Mouse (Mus musculus): ENCODE results near the gene Pknox2. TPM values are rescaled to one million over a fixed set of nuclear protein-coding genes. Genes with fewer than 3 reads are reported as not detected.

Pknox2 gene
- polyA plus RNA-seq, 1 experiment from 2014 or later = 14.5 TPM

DNA sequence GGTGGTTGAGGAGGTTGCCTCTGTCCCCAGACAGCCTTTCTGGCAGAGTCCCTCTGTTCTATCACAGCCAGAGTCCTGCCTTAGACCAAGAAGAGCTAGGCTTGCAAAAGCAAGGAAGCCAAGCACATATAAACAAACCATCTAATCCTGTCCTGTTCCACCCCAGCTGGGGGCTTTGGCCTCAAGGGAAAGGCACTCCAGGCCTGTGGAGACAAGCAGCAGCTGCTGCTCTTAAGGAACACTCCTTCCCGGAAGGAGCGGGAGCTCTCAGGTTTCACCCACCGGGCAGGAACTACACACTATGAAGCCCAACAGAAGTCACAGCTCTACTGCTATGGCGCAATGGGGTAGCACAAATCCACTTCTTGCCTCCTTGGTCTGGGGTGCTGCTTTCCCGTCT, 230.3 kb downstream of the Pknox2 start:
- Histone ChIP-seq H3K36me3 (no peaks in the 10 kb centered on the region), H3K27ac (no peak overlapping the region), H3K4me3 (no peak overlapping the region), H3K9me3 (no peaks in the 10 kb centered on the region), H3K4me2 (replicated peaks) (peak overlapping the region; percentile 36; the same call in 1 of the 2 replicates), H3K9ac (no peak overlapping the region; the same call in 1 of the 2 replicates), H3K27me3 (peaks cover 86% of the 10 kb centered on the region), H3K4me1 (peaks cover 12% of the 10 kb centered on the region)
- peak; percentile 48; the same call in 1 of the 2 replicates for ATAC-seq (ENCODE audit: low FRiP score, low read depth)
- WGBS = 18% methylated on average over 5 of the region's 5 CpGs

DNA sequence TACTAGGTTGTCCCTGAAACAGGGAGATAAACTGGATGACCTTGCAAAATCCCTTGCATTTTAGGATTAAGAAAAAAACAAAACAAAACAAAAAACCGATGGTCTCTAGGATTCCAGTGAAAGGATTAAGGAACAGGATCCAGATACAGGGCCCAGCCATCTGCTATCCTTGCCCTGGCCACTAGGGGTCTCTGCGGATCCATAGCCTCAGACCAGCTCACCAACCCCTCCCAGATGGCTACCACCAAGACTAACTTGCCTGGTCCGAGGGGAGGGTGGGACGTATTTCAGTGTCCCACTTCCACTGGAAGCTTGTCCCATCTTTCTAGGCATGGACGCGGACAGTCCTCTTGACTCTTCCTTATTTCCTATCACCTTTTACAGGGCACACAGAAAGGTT, 230.8 kb downstream of the Pknox2 start:
- H3K27ac ChIP-seq = no peak overlapping the region
- no peak overlapping the region for H3K9ac ChIP-seq
- no peaks in the 10 kb centered on the region for H3K36me3 ChIP-seq
- 5% methylated on average over 6 of the region's 6 CpGs for WGBS
- peak overlapping the region; percentile 36; the same call in 1 of the 2 replicates for H3K4me2 ChIP-seq (replicated peaks)
- peaks cover 12% of the 10 kb centered on the region for H3K4me1 ChIP-seq
- ATAC-seq (ENCODE audit: low FRiP score, low read depth) = 0 out of 2 replicates have a peak, but pooled peaks have one; percentile 61
- no peak overlapping the region for H3K4me3 ChIP-seq
- H3K9me3 ChIP-seq = no peaks in the 10 kb centered on the region
- H3K27me3 ChIP-seq = peaks cover 84% of the 10 kb centered on the region

DNA sequence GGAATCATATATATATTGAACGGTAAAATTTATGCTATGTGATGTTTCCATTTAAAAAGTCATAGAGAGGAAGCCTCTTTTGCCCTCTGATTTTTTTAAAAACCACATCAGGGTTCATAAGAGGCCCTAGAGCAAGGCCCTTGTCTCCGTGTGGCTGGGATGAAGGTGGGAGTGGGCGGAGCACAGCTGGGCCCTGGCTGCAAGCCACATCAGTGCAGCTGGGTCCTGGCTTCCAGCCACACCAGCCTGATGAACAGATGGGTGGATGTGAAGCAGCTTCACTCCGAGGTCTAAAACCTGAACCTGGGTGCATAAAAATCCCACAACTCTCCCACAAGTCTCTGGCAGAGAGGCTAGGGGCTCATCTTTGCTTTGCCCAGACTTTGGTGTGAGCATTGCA, 241.8 kb downstream of the Pknox2 start:
- H3K27ac ChIP-seq = no peak overlapping the region
- H3K9me3 ChIP-seq = no peaks in the 10 kb centered on the region
- WGBS = 39% methylated on average over 4 of the region's 4 CpGs
- peaks cover 9% of the 10 kb centered on the region; the same call in 1 of the 2 replicates for H3K4me1 ChIP-seq
- H3K9ac ChIP-seq = no peak overlapping the region
- peaks cover 3% of the 10 kb centered on the region; the same call in 1 of the 2 replicates for H3K36me3 ChIP-seq
- H3K27me3 ChIP-seq = peaks cover 7% of the 10 kb centered on the region; the same call in 1 of the 2 replicates
- H3K4me2 ChIP-seq (replicated peaks) = no peak overlapping the region
- ATAC-seq (ENCODE audit: low FRiP score, low read depth) = no peak
- H3K4me3 ChIP-seq = no peak overlapping the region

DNA sequence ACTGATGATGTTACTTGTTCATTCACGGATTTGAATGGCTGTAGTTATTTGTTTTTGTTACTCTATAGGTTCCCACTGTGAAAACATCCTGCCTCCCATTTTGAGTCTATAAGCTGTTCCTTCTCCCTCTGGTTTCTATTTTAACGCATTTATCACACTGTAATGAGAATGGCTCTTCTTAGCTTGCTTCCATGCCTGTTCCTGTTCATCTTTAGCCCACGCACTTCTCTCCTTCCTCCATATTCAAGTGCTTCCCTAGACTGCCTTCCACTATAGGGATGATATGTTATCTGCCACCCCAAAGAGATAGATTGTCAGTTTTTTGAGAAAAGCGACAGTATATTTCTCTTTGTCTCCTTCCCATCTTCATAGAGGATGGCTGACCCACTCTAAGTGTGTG, 246.7 kb downstream of the Pknox2 start:
- no peak for ATAC-seq (ENCODE audit: low FRiP score, low read depth)
- Histone ChIP-seq H3K27me3 (no peaks in the 10 kb centered on the region; the same call in 1 of the 2 replicates), H3K4me2 (replicated peaks) (no peak overlapping the region), H3K4me3 (no peak overlapping the region), H3K9me3 (no peaks in the 10 kb centered on the region), H3K36me3 (peaks cover 3% of the 10 kb centered on the region; the same call in 1 of the 2 replicates), H3K4me1 (peaks cover 2% of the 10 kb centered on the region; the same call in 1 of the 2 replicates), H3K9ac (no peak overlapping the region), H3K27ac (no peak overlapping the region)
- 84% methylated on average over 4 of the region's 4 CpGs for WGBS

DNA sequence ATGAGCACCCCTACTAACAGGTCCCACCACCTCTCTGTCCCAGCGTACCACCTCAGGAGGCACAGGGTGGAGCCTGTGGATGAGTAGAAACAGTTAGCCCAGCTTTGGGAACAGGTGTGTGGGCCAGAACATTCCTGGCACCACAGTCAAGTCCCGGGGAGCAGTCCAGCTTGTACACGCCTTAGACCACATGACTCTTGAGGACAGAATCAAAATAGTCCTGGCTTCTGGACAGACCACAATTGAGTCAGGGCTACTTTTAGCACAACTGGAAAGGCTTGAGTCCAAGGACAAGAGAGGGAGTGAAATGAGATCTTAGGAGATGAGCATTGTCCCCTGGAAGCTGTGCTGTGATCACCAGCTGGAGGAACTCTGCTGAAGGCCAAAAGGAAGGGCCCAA, 248.6 kb downstream of the Pknox2 start:
- Histone ChIP-seq H3K9me3 (no peaks in the 10 kb centered on the region), H3K4me2 (replicated peaks) (no peak overlapping the region), H3K27me3 (no peaks in the 10 kb centered on the region; the same call in 1 of the 2 replicates), H3K4me3 (no peak overlapping the region), H3K4me1 (no peaks in the 10 kb centered on the region), H3K9ac (no peak overlapping the region), H3K27ac (no peak overlapping the region), H3K36me3 (peaks cover 3% of the 10 kb centered on the region; the same call in 1 of the 2 replicates)
- ATAC-seq (ENCODE audit: low FRiP score, low read depth) = no peak
- 95% methylated on average over 3 of the region's 3 CpGs for WGBS

DNA sequence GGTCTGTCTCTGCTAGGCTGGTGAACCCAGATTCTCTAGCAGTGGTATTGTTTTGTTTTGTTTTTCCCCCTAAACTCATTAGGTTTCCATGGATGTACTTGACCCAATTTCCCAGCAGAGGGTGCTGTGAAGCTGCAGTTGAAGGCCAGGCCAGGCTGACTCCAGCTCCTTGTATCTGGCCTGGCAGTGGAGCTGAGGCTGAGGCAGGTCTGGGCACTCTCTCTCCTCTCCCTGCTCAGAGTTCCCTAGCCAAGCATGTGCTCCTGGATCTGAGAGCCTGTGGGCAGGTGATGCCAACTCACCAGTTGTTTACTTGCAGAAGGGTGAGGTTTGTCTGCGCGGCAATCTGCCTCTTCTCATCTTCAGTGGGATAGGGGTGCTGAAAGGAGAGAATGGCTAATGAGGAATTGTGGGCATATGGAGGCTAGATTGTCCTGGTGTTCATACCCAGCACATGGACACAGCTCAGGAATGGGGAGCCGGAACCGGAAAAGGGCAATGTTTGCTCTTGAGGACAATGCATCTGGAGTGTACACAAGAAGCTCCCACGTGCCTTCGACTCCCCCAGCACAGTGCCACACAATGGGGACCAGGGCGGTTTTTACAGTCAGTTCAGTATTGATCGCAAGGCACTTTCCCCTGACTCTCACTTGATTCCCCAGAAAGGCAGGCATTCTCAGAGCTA, 252.1 kb downstream of the Pknox2 start:
- no peak overlapping the region for H3K4me2 ChIP-seq (replicated peaks)
- H3K9ac ChIP-seq = no peak overlapping the region
- peaks cover 10% of the 10 kb centered on the region; the same call in 1 of the 2 replicates for H3K36me3 ChIP-seq
- no peak overlapping the region for H3K4me3 ChIP-seq
- no peaks in the 10 kb centered on the region for H3K4me1 ChIP-seq
- no peaks in the 10 kb centered on the region for H3K9me3 ChIP-seq
- no peaks in the 10 kb centered on the region; the same call in 1 of the 2 replicates for H3K27me3 ChIP-seq
- H3K27ac ChIP-seq = no peak overlapping the region
- WGBS = 82% methylated on average over 8 of the region's 8 CpGs
- ATAC-seq (ENCODE audit: low FRiP score, low read depth) = no peak

DNA sequence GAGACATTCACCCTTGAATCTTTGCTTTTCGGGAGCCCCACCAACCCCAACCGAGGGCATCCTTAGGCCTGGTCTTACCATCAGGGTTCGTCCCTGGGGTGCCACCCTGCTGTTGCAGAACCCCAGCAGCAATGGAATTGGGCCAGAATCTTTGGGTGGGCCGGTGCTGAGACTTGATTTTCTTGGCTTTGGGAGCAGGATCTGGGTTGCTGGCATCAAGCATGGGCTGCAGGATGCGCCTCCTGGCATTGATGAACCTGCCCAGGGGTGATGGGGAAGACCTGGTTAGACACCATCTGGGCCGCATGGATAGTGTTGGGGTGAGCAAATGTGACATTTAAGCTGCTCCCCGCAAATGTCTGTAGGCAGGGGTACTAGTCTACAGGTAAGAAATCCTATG, 253.0 kb downstream of the Pknox2 start:
- no peaks in the 10 kb centered on the region for H3K4me1 ChIP-seq
- H3K4me2 ChIP-seq (replicated peaks) = no peak overlapping the region
- WGBS = 80% methylated on average over 7 of the region's 7 CpGs
- H3K4me3 ChIP-seq = no peak overlapping the region
- no peak for ATAC-seq (ENCODE audit: low FRiP score, low read depth)
- no peak overlapping the region for H3K9ac ChIP-seq
- H3K27me3 ChIP-seq = no peaks in the 10 kb centered on the region; the same call in 1 of the 2 replicates
- peaks cover 10% of the 10 kb centered on the region; the same call in 1 of the 2 replicates for H3K36me3 ChIP-seq
- no peak overlapping the region for H3K27ac ChIP-seq
- no peaks in the 10 kb centered on the region for H3K9me3 ChIP-seq

DNA sequence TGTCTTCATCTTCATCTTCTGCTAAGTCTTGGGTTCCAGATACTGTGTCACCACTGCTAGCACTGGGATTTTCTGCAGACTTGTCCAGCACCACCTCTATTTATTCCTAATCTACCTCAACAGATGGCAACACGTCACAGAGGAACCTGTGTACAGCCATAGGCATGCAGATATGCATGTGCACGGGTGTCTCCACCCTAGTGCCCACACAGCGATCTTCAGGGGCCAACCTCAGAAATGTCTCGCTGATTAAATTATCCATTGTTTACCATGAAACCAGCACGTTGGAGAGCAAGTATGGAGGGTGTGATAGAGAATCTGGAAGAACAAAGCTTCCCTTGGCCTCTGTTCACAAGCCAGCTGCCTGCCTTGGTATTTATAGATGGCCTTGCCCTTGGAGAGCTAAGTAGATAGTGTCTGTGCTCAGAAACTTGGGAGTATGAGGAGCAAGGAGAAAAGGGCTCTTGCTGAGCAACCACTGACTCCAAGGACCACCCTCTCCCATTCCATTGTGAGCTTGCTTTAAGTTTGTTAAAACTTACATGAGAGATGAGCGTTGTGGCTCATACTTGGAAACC, 253.7 kb downstream of the Pknox2 start:
- Histone ChIP-seq H3K27me3 (no peaks in the 10 kb centered on the region; the same call in 1 of the 2 replicates), H3K4me1 (no peaks in the 10 kb centered on the region)
- ATAC-seq (ENCODE audit: low FRiP score, low read depth) = no peak

DNA sequence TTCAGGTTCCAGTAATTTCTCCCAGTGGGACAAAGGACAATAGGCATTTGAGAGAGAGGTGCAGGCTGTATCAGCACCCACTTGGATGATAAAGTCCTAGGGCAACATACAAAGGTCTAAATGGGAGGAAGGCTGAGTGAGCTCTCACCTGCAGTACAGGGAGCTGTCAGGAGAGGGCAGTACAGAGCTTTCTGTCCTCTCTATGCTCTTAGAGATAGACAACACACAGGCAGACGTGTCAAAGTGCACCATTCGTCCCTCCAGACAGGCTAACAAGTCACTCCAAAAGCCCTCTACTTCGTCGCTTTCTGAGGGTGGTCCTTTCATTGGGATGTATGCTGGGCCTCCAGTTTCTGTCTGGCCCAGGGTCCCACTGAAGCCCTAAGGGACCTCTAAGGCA, 256.7 kb downstream of the Pknox2 start:
- Histone ChIP-seq H3K4me1 (no peaks in the 10 kb centered on the region), H3K27me3 (no peaks in the 10 kb centered on the region), H3K9ac (no peak overlapping the region), H3K27ac (no peak overlapping the region), H3K4me3 (no peak overlapping the region), H3K36me3 (peaks cover 10% of the 10 kb centered on the region; the same call in 1 of the 2 replicates), H3K4me2 (replicated peaks) (no peak overlapping the region), H3K9me3 (no peaks in the 10 kb centered on the region)
- 0 out of 2 replicates have a peak, but pooled peaks have one; percentile 16 for ATAC-seq (ENCODE audit: low FRiP score, low read depth)
- WGBS = 41% methylated on average over 4 of the region's 4 CpGs

More for the DNA sequence above, 253.7 kb downstream of the Pknox2 start:
- H3K36me3 ChIP-seq = peaks cover 10% of the 10 kb centered on the region; the same call in 1 of the 2 replicates
- H3K4me2 ChIP-seq (replicated peaks) = no peak overlapping the region
- no peaks in the 10 kb centered on the region for H3K9me3 ChIP-seq
- H3K4me3 ChIP-seq = no peak overlapping the region
- no peak overlapping the region for H3K9ac ChIP-seq
- 83% methylated on average over 6 of the region's 6 CpGs for WGBS
- H3K27ac ChIP-seq = no peak overlapping the region

DNA sequence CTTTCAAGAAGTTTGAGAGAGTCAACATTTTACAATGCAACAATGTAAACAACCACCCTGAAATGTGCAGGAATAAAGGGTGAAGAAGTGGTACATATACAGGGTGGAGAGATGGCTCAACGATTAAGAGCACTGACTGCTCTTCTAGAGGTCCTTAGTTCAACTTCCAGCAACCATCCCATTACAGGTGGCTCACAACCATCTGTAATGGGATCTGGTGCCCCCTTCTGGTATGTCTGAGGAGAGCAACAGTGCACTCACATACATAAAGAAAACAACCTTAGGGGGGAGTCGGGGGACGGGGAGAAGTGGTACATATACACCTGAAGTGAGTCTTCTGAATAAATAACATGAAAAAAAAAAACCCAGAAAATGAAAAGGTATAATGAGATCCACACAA, 262.0 kb downstream of the Pknox2 start:
- Histone ChIP-seq H3K36me3 (no peaks in the 10 kb centered on the region), H3K27ac (no peak overlapping the region), H3K9me3 (no peaks in the 10 kb centered on the region), H3K4me2 (replicated peaks) (no peak overlapping the region), H3K9ac (no peak overlapping the region), H3K4me3 (no peak overlapping the region), H3K27me3 (no peaks in the 10 kb centered on the region), H3K4me1 (no peaks in the 10 kb centered on the region)
- 71% methylated on average over 3 of the region's 3 CpGs for WGBS
- no peak for ATAC-seq (ENCODE audit: low FRiP score, low read depth)

DNA sequence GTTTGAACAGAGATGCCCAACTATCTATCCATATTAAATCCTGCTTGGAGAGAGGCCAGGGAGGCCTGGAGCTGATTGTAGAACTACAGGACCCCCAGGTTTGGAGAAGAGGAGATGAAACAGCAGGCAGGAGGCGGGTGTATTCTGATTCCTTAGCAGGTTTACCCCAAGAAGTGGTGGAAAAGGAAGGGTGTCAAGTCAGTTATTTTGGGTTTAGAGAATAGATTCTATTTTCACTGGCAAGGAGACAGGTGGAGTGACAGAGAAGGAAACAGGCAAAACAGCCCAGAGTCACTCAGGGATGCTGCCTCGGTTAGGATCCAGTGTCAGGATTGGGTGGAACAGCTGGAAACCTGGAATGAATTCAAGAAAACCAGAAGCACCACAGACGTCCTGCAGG, 263.6 kb downstream of the Pknox2 start:
- ATAC-seq (ENCODE audit: low FRiP score, low read depth) = no peak
- WGBS = 48% methylated on average over 3 of the region's 3 CpGs
- no peaks in the 10 kb centered on the region for H3K9me3 ChIP-seq

DNA sequence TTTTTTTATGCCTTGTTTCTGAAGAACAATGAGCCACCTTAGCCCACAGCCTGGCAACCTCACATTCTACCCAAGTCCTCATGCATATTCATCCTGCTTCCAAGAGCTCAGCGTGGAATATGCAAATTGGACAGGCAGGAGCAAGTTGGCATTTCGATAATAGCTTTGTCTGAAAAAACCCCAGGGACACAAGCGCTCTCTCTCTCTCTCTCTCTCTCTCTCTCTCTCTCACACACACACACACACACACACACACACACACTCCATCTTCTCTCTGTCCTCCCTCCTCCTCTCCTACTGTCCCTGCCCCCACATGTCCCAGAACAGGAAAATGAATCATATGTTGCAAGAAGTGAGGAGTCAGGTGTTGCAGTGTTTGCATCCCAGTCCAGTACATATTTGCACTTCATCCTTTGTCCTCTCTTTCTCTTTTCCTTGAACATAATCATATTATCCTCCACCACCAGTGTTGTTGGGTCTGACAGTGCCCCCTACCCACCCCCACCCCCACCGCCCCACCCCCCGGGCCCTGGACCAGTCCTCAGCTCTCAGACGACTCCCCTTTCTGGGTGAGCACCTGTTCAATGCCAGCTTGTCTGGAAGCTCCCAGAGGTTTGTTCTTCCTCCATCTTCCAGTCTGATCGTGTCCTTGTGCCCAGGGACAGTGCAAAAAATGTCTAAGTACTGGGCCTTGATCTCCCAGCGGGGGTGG, 265.0 kb downstream of the Pknox2 start:
- ATAC-seq (ENCODE audit: low FRiP score, low read depth) = no peak
- 39% methylated on average over 8 of the region's 8 CpGs for WGBS
- Histone ChIP-seq H3K4me3 (no peak overlapping the region), H3K27me3 (no peaks in the 10 kb centered on the region), H3K27ac (no peak overlapping the region), H3K9ac (no peak overlapping the region), H3K36me3 (no peaks in the 10 kb centered on the region), H3K4me1 (no peaks in the 10 kb centered on the region), H3K4me2 (replicated peaks) (no peak overlapping the region), H3K9me3 (no peaks in the 10 kb centered on the region)

More for the DNA sequence above, 263.6 kb downstream of the Pknox2 start:
- Histone ChIP-seq H3K27me3 (no peaks in the 10 kb centered on the region), H3K4me3 (no peak overlapping the region), H3K4me1 (no peaks in the 10 kb centered on the region), H3K4me2 (replicated peaks) (no peak overlapping the region), H3K36me3 (no peaks in the 10 kb centered on the region), H3K9ac (no peak overlapping the region), H3K27ac (no peak overlapping the region)
